Mouse (Mus musculus): ENCODE data around the gene Msl2.
A peak's percentile ranks its signal among the peaks of the same experiment; 100 is the strongest.

Msl2 gene

GRCm38 (mm10) chr9:101075091-101075581, 1.2 kb downstream of the Msl2 start:
- peak in 1 of 2 experiments; percentile 35 for DNase-seq

DNA sequence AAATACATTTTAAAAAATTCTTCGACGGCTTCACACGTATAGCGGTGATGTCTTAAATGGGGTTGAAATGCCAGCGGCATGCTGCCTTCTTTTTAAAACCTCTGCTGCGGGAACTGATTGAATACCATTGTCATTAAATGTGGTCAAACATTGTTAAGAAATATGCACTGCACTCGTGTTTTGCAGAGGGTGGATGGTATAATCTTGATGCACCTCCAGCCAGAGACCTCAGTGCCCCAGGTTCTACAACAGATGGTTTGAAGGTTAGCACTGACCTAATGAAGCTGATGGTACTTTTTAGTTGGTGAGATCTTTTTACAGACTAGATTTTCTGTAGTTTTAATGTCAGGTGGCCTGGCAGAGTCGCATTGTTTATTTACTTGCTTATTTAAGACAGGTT, 1.8 kb downstream of the Msl2 start:
- DNase-seq, result no peak

DNA sequence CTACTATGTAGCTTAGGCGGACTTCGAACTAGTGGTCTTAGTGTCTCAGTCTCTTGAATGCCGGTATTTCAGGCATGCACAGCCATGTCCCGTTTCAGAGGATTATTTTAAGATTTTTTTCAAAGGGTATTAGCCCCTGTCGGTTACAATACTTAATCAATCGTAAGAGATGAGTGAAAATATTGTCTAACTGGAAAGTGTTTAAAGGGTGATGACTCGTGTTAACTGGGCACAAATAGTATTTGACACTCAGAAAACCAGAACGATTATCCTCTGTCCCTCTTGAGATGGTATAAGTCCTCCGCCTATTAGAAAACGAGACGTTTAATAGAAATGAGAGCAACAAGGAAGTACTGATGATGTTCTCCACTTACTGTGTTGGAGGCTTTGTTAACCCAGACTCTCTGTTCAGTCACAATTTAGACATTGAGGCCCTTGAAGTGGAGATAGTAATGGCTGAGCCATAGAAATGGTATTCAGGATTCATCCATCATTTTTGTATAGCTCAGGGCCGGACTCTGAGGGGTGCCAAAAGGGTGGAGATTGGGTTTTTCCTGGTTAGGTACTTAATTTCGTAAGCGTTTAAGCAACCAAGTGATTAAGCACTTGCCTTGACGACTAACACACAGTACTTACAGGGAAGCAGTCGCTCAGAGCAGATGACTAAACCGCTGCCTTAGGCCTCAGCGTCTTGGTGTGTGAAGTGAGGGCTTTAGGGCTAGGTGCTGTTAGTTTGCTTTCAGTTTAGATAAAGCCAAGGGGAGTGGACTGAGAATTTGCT, 2.4 kb downstream of the Msl2 start:
- DNase-seq, result no peak

DNA sequence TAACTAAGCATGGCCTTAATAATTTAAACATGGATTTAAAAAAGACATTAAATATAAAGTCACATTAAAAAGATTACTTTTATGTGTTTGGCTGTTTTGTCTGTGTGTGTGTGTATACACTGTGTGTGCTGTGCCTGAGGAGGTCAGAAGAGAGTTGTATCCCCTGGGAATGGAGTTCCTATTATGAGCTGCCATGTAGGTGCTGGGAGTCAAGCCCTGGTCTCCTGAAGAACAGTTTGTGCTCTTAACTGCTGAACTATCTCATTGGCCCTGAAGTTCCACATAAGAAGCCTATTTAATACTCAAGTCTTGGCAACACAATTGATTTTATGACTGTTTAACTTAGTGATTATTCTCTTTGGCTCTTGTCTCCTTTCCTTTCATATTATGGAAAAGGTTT, 3.6 kb downstream of the Msl2 start:
- no peak for DNase-seq

- DNase-seq, result no peak
Observed at GRCm38 (mm10) chr9:101078579-101078978, 4.7 kb downstream of the Msl2 start.

GRCm38 (mm10) chr9:101080046-101080685, 6.3 kb downstream of the Msl2 start:
- no peak for DNase-seq

DNA sequence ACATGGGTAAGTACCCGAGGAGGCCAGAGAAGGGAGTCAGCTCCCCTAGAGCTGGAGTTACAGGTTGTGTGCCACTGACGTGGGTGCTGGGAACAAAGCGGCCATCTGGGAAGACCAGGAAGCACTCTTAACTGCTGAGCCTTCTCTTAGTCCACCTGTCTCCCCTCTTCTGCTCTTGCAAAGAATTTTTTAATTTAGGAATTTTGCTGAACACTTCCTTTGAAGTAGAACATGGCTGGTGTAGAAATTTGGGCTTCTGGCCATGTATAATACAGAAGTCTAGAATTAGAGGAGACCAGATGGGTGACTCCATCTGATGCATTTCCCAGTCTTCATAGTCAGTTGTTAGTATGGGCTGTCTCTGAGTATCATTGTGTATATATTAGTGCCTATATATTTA, 9.8 kb downstream of the Msl2 start:
- no peak for DNase-seq

GRCm38 (mm10) chr9:101095425-101095824, 21.5 kb downstream of the Msl2 start:
- no peak for DNase-seq

DNA sequence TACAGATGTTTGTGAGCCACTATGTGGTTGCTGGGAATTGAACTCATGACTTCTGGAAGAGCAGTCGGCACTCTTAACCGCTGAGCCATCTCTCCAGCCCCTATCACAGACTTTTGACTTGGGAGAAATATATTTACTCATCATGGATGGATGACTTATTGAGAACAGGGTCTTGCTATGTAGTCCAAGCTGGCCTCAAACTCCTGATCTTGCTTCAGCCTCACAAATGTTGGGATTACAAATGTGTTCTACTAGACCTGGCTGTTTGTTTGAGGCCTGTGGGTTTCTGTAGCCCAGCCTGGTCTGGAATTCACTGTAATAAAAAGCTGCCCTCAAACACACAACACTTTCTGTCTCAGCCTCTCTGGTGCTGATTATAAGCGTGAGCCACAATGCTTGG, 22.6 kb downstream of the Msl2 start:
- no peak for DNase-seq

GRCm38 (mm10) chr9:101097542-101097941, 23.6 kb downstream of the Msl2 start:
- no peak for DNase-seq

GRCm38 (mm10) chr9:101099445-101099844, 25.5 kb downstream of the Msl2 start:
- DNase-seq, result no peak

DNA sequence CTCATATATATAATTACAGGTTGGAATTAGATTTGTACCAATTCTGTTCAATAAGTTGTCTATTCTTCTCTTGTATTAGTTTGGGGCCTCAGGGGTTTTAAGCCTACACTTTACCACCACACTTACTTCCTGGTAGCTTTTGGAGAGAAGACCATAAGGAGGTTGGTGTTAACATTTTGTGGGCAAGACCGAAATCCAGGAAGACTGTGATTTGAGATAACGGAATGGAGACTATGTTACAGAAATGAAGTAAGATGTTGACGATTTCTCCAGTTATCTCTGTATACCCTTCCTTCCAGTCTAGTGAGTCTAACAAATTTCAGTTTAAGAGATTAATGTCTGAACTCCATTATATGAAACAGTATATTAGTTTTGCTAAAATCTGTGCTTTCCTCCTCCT, 26.3 kb downstream of the Msl2 start:
- no peak for DNase-seq

GRCm38 (mm10) chr9:101101547-101101946, 27.6 kb downstream of the Msl2 start:
- DNase-seq, result peak in 1 of 2 experiments; percentile 19

- DNase-seq, result no peak
Observed at GRCm38 (mm10) chr9:101102288-101102687, 28.4 kb downstream of the Msl2 start.

GRCm38 (mm10) chr9:101104931-101105330, 31.0 kb downstream of the Msl2 start:
- DNase-seq, result no peak

DNA sequence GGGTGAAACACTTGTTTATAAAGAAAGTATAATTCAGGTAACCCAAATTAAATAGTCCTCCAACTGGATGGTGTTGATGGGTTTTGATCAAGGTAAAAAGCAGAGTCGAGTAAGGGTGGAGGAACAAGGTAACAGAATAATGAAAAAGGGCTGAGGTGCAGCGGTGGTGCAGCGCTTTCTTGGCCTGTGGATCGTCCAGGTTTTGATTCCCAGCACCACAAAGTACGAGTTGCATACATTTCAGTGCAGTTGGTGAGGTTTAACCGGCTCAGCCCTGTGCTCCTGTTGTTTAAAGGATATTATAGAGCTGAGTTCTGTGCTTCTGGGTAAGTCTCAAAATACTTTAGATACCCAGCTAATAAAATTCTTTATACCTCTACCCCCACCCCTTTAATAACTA, 31.8 kb downstream of the Msl2 start:
- DNase-seq, result no peak

DNA sequence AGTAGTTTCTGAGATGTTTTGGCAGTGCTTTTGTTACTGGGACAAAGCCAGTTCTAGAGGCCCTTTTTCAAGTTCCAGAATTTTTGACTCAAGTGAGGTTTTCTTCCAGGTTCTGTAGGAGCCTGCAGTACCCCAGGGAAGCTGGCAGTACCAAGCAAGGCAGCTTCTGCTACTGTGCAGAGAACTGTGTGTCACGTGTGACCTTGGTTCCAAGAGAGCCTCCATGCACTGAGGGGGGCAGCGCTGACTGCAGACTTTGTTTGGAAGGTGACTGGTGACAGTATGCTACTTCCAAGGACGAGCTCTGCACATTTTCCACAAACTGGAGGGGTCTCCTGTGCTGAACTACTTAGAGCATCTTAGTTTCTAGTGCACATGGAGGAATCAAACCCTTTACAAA, 33.5 kb downstream of the Msl2 start:
- DNase-seq, result peak; percentile 45 to 57

- DNase-seq, result peak in 1 of 2 experiments; percentile 18
Observed at GRCm38 (mm10) chr9:101110013-101110412, 36.1 kb downstream of the Msl2 start.

- no peak for DNase-seq
Observed at GRCm38 (mm10) chr9:101113317-101113716, 39.4 kb downstream of the Msl2 start.

DNA sequence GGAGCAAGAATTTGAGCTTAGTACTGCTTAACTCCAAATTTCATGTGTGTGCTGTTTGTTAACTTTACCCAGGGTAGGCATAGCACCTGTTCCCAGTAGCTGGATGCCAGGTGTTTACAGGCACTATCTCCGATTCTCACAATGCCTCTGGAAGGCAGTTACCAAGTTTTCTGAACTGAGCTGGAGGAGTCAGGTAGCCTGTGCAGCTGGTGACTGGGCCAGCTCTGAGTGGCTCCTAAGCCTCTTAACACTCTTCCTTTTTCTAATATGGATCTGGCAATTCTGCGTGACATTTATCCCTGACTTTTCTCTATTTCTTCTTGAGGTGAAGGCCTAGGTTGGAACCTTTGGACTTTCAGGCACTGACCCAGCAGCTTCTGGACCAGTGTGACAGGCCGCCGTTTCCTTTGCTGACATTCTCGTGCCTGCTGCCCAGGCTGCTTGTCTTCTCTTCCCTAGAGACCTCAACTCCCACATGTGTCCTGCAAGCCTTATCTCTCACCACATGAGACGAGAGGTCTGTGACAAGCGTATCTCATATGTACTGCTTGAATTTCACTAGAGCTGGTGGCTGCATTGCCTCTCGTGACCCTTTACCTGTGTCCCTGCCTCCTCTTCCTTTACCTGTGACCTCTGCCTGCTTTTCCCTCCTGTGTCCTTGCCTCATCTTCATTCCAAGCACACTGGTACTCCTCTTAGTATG, 40.4 kb downstream of the Msl2 start:
- DNase-seq, result no peak

DNA sequence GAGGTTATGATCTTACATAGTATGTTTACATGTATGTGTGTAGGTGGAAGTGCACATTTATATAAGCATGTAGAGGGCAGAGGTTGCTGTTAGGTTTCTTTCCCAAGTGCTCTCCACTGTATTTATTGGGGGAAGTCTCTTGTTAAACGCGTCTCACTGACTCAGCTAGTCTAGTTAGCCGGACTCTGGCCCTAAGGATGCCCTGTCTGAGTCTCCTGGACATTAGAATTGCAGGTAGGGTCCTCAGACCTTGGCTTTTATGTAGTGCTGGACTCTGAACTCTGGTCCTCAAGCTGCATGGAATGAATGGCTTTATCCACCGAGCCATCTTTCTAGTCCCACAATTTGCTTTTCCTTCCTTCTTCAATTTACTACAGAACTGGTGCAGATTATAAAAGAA, 69.7 kb downstream of the Msl2 start:
- no peak for DNase-seq

GRCm38 (mm10) chr9:101152872-101153271, 79.0 kb downstream of the Msl2 start:
- no peak for DNase-seq

All from cerebellum, adult 18-20 months (tissue).